Mouse (Mus musculus): ENCODE measurements around the gene Psmb4. TPM values are rescaled to one million over a fixed set of nuclear protein-coding genes. Genes with fewer than 3 reads are reported as not detected.
"Not testable (repeated sequence)": the region's sequence is repeated elsewhere in the genome, so short reads cannot be mapped to it uniquely, and the experiment has no call there.

Gene Psmb4
- 100 to 1,000 TPM; 206 to 227 (median 221) TPM for total RNA-seq (2022)

DNA sequence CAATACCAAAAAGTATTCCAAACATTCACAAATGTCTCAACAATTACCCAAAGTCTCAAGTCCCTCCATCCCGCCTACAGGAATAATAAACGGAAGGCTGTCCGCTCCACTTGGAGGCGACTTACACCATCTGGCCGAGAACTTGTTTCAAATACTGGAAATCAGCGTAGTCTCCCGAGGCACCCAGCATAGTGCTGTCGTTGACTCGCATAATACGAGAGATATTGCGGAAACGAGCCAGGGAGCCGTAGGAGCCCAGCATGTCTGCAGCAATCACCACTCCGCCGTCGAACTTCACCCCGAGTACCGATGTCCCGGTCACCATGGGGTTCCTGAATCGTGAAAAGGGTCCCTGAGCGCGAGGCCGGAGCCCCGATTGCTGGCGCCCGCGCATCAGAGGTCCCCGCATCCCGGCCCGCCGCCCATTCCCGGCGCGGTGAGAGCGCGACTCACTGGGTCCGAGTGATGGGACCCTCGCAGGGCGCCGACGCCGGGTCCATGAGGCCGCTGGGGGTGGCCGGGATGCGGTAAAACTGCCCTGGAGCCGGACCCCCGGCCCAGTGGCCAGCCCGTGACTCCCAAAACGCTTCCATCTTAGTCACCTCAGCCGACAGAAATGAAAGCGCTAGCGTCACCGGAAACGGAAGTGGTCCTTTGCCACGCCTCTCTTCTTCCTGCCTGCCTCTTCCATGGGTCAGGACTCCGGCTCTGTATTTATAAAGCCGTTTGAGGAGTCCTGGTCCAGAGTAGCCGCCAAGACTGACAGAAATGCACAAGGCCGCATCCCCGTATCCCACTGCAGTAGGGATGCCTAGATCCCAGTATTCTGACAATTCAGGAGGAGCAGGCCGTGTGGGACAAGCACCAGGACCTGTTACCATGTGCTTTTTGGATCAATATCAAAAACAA lies at the start of gene Psmb4:
TSS of gene Psmb4 (minus strand) at position 646 of the 909 bp plus-strand sequence.
- peak; percentile 73 to 80 for DNase-seq (ENCODE audit: low spot score in 2 of 2)

GRCm38 (mm10) chr3:94936147-94936546 lies 49.4 kb upstream of the Psmb4 start:
- not testable (repeated sequence) for DNase-seq (ENCODE audit: low spot score in 2 of 2)

GRCm38 (mm10) chr3:94935332-94935731 lies 48.6 kb upstream of the Psmb4 start:
- DNase-seq (ENCODE audit: low spot score in 2 of 2), result peak; percentile 44 to 56

DNA sequence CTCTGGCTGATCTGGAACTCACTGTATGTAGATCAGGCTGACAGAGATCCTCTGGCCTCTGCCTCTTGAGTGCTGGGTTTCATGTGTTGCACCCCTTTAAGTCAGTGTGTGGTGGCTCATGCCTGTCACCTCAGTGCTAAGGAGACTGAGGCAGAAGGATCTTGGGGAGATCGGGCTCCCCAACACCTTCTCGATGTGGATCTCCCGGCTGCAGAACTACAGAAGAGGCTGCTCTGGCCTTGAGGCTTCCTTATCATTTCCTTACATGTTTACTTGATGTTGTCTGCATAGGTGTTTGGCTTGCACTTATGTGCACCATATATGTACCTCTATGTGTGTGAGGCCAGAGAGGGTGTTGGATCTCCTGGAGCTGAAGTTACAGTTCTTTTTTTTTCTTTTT lies 47.8 kb upstream of the Psmb4 start:
- not testable (repeated sequence) for DNase-seq (ENCODE audit: low spot score in 2 of 2)

GRCm38 (mm10) chr3:94933604-94934003 lies 46.8 kb upstream of the Psmb4 start:
- not testable (repeated sequence) for DNase-seq (ENCODE audit: low spot score in 2 of 2)

DNA sequence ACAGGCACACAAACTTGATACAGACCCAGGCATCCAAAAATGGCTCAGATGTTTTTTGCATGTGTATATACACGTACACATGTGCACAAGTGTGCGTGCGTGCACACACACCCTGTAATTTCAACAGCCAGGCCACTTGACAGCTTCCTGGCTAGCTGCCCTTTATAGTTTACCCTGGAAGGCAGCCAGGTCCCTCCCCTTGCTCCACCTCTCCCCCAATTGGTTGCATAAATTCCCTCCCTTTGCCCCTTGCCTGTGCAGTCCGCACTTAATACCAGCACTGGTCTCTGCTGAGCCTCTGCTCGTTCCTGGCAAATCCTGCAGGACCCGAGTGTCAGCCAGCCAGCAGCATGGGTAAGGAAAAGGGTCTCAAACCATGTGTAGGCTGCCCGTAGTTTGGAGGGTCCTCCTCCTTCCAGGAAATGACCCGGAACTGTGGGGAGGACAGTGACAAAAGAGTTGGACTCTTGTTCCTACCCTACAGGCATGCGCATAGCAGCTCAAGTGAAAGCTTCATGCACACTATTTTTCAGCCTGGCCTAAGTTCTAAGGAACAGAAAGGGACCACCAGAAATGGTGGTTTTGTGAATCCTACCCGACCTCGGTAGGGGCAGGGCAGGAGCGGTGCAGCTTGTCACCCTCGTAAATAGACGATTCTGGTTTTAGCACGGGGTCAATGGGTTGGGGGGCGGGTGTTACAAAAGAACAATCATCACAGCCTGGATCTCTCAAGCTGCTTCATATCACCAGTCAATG lies 46.2 kb upstream of the Psmb4 start, which contains the start of gene Selenbp1:
TSS of gene Selenbp1 (plus strand) at position 248 of the 756 bp plus-strand sequence.
- peak; percentile 80 to 83 for DNase-seq (ENCODE audit: low spot score in 2 of 2)

GRCm38 (mm10) chr3:94932279-94932678 lies 45.5 kb upstream of the Psmb4 start:
- DNase-seq (ENCODE audit: low spot score in 2 of 2), result not testable (repeated sequence)

DNA sequence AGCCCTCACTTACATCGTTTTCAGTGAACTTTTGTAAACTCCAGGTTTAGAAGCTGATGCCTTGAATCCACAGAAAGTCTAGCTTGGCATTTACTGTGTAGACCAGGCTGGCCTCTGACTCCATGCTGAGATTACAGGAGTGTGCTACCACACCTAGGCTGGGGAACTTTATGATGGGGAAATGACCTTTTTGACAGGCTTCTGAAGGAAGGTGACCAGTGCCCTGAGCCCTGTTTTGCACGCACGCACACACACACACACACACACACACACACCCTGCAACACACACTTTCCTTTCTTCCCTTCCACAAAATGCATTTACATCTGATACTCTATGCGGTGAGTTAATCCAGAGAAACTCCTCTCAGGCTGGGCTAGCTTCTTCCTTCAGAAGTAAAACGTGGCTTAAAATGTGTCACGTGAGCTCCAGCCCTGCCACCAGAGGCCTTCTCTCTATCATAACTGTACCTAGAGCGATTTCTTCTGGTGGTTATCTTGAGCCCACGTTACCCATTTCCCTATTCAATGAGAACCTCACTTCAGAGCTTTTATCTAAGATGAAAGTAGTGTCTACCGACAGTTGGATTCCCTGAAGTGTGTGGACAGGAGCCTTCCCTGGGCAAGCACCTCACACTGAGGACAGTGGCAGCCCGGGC lies 44.8 kb upstream of the Psmb4 start:
- DNase-seq (ENCODE audit: low spot score in 2 of 2), result not testable (repeated sequence)

GRCm38 (mm10) chr3:94930386-94931266 lies 43.9 kb upstream of the Psmb4 start:
- not testable (repeated sequence) for DNase-seq (ENCODE audit: low spot score in 2 of 2)

- DNase-seq (ENCODE audit: low spot score in 2 of 2), result not testable (repeated sequence)
These were observed 42.2 kb upstream of the Psmb4 start for GRCm38 (mm10) chr3:94928979-94929378.

GRCm38 (mm10) chr3:94926301-94926736 lies 39.6 kb upstream of the Psmb4 start:
- DNase-seq (ENCODE audit: low spot score in 2 of 2), result not testable (repeated sequence)

DNA sequence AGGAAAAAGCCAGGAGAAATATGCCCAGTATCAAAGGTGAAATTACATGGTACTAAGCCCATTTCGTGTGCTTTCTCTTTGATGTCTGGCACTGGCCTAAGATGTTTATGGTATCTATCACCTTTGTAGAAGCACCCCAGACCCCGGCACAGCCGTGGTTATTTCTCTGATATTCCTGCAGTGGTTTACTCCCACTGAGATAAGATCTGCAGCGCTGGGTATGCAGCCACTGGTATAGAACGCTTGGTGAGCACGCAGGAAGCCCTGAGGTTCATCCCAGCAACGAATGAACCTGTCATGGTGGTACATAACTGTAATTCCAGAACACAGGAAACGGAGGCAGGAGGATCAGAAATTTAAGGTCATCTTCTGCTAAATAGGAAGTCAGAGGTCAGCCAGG lies 37.9 kb upstream of the Psmb4 start:
- DNase-seq (ENCODE audit: low spot score in 2 of 2), result no peak

- no peak for DNase-seq (ENCODE audit: low spot score in 2 of 2)
These were observed 35.6 kb upstream of the Psmb4 start for GRCm38 (mm10) chr3:94922333-94922732.

DNA sequence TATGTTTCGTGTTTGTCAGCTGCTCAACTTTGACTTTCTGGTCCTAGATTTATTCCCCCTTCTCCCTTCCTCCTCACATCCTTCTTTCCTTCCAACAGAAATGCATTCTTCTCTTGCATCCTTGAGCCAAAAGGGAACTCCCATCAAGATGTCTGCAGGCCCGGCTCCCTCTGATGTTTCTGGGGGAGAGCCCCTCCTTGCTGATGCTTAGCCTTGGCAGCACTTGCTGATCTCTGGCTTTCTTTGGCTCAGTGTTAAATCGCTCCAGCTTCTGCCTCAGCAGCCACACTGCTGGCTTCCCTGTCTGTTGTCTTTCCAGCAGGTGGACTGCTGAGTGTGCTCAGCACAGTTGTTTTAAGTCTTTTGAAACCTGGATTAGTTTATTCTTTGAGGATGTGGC lies 34.3 kb upstream of the Psmb4 start:
- DNase-seq (ENCODE audit: low spot score in 2 of 2), result no peak

DNA sequence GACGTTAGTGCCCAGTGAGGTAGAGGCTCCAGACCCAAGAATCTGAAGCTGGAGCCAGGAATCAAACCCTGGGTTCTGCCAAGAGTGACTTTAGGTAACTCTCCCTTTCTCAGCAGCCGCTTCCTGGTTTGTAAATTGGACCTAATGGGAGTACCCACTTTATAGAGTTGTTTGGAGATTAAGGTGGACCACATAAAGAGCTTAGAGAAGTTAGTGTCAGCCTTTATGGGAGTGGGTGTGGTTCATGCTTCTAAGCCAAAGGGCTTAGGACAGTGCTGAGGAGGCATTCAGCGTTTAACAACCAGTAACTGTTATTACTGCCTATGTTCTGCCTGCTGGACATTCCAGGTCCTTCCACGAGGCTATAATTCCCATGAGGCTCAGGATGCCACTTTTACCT lies 32.1 kb upstream of the Psmb4 start:
- no peak for DNase-seq (ENCODE audit: low spot score in 2 of 2)

DNA sequence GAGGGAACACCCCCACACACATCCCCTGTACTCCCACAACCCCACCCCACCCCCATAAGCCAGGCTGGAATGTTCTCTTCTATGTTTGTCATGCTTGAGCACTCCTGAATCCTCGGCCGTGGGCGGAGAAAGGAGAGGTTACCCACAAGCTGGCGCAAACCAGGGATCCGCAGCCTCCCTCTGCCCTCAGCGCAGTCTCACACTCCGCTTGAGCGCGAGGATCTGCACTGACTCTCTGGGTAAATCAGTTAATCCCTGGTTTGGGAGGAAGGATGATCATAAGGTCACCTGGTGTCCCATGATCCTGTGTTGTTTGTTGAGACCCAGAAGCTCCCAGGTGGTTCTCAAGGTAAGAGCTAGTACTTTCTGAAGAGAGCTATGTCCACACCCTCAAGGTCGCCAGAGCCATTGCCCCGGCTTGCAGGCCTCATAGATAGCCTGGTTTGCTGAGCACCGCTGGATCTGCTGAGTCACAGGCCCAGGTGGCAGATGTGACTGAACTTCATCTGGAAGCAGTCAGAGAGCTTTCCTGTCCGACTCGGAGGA lies 31.1 kb upstream of the Psmb4 start:
- DNase-seq (ENCODE audit: low spot score in 2 of 2), result no peak

DNA sequence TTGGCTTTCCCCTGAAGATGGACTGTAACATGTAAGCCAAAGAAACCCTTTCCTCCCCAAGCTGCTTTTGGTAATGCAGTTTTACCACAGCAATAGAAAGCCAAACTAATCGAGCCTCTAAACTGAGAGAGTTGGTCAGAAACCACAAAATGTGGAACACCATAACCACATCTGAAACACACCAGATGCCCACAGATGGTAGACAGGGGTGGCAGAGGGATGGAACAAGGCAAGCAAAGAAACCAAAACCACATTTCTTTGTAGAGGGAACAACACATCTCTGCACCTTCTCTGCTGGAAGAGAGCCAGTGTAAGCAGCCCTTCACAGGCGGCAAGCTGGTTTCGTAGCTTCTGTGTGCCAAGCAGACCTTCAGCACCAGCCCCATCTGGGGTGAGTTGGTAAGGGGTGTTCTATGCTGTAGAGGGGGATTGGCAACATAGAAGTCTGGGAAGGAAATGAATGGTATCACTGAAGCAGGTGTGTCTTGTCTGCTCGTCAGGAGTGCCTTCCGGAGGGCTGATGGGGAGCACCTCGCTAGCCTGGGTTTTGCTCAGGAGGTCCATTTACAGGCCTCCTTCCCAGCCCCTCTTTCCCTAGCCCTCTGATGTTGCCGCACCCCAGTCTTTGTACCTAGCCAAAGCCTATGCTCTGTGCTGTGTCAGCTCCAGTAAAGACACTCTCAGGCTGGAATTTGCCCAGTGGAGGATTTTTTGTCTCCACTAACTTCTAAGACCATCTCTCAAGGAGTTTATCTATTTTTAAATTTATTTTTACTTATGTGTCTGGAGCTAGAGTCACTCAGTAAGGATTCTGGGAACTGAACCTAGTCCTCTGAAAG lies 29.4 kb upstream of the Psmb4 start:
- no peak for DNase-seq (ENCODE audit: low spot score in 2 of 2)

DNA sequence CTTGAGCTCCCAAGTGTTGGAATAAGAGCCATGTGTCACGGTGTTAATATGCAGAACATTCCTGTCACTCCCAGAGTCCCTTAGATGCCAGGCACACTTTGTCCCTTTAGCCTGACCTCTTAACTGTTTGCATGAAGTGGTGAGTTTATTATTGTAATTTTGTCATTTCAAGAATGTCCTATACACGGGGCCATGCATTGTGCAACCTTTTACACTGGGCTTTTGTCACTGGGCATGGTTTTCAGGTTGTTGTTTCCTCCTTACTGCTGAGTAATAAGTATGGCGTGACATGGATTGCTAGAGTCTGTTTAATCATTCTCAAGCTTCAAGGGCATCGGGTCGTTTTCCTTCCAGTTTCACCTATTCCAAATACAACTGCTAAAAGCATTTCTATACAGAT lies 27.0 kb upstream of the Psmb4 start:
- no peak for DNase-seq (ENCODE audit: low spot score in 2 of 2)

GRCm38 (mm10) chr3:94911050-94911693 lies 24.4 kb upstream of the Psmb4 start:
- DNase-seq (ENCODE audit: low spot score in 2 of 2), result no peak
